Mouse (Mus musculus) liver, embryonic 11.5 days (tissue): ENCODE data around the gene Bri3. TPM values are rescaled to one million over a fixed set of nuclear protein-coding genes. Genes with fewer than 3 reads are reported as not detected.

Experiments
- ATAC-seq: fragments of 200-750 bp; cut with Nextera tagmentation; replicated peaks from 2 replicates; pipeline ENCODE4 v1.8.0; 2017; ENCODE audit warnings: moderate number of reproducible peaks, mild to moderate bottlenecking, moderate TSS enrichment, moderate library complexity; ENCODE audit not compliant: low FRiP score
- DNase-seq: peaks from one replicate; pipeline ENCODE4 v3.0.0-alpha.2; 2017; ENCODE audit warnings: low spot score
- H3K27ac ChIP-seq: fragments of 300-500 bp; sonication (generic); 2 replicates; pipeline ENCODE4 v1.5.1; 2014; ENCODE audit warnings: mild to moderate bottlenecking, low read depth, low read length, control low read depth
- H3K27me3 ChIP-seq: fragments of 300-500 bp; sonication (generic); replicated peaks from 2 replicates; pipeline ENCODE4 v1.6.1; 2014; ENCODE audit warnings: low read length, mixed read lengths; ENCODE audit not compliant: control insufficient read depth, insufficient read depth
- H3K36me3 ChIP-seq: fragments of 300-500 bp; sonication (generic); 2 replicates; pipeline ENCODE4 v1.6.1; 2014; ENCODE audit warnings: mild to moderate bottlenecking, low read length, moderate library complexity, mixed read lengths; ENCODE audit not compliant: control insufficient read depth, insufficient read depth
- H3K4me1 ChIP-seq: fragments of 300-500 bp; sonication (generic); replicated peaks from 2 replicates; pipeline ENCODE4 v1.6.1; 2014; ENCODE audit warnings: low read length, mixed read lengths; ENCODE audit not compliant: control insufficient read depth, insufficient read depth
- H3K4me2 ChIP-seq: fragments of 300-500 bp; sonication (generic); 2 replicates; pipeline ENCODE4 v1.6.1; 2014; ENCODE audit warnings: mild to moderate bottlenecking, control low read depth, moderate library complexity
- H3K4me3 ChIP-seq: fragments of 300-500 bp; sonication (generic); 2 replicates; pipeline ENCODE4 v1.5.1; 2014; ENCODE audit warnings: low read depth, low read length, control low read depth
- H3K9ac ChIP-seq: fragments of 300-500 bp; sonication (generic); 2 replicates; pipeline ENCODE4 v1.6.1; 2014; ENCODE audit warnings: low read depth, low read length, control low read depth
- H3K9me3 ChIP-seq: fragments of 300-500 bp; sonication (generic); 2 replicates; pipeline ENCODE4 v1.6.1; 2016; ENCODE audit warnings: low read length, inconsistent platforms, mixed read lengths; ENCODE audit not compliant: control insufficient read depth
- WGBS: fragments of 180-500 bp; shearing (Covaris S2); extraction: QIAGEN DNeasy Blood & Tissue Kit; methylation state at CpG from one replicate; pipeline ENCODE4 v1.1.7; 2014; 5-methylcytosine and 5-hydroxymethylcytosine counted together
- polyA plus RNA-seq: library from polyadenylated mRNA; unstranded; fragments of >200 nt; fragmentation: Nextera tagmentation; extraction: Ambion mirVana; gene quantifications from 2 replicates; pipeline ENCODE4 v1.2.1, GENCODE M21; 2014

Gene Bri3
- polyA plus RNA-seq, 1 experiment from 2014 or later: 59.2 TPM

DNA sequence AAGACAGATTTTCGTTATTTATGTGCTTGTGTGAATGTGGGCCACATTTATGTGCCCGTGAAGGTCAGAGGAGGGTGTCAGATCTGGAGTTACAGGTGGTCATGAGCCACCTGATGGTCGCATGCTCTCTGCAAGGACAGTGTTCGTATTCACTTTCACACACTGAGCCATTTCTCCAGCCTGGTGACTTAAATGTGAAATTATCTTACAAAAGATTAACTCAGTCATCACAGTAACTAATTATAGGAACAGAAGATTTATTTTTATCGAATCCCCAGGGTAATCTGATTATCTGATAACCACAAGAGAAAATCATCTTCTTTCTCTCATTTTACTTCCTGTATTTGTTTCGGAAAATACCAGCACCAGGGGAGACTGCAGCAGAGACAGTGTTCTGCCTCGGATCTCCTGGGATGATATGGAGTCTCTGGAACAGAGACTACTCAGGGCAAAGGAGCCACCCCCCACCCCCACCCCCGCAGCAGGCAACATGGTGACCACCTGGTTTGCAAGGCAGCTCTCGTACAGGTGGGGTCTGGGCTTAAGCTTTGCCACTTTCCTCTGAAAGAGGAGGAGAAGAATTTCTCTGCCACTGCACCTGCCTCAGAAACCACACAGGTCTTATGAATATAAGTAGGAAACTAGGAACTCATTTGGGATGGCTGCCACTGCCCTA, 42.5 kb downstream of the Bri3 start:
- H3K4me1 ChIP-seq: no peaks in the 10 kb centered on the region
- H3K9ac ChIP-seq: no peak overlapping the region
- no peak overlapping the region for H3K27ac ChIP-seq
- DNase-seq: no peak
- no peak overlapping the region for H3K4me2 ChIP-seq
- ATAC-seq: no peak
- 66% methylated on average over 9 of the region's 9 CpGs for WGBS
- H3K27me3 ChIP-seq: no peaks in the 10 kb centered on the region
- no peaks in the 10 kb centered on the region for H3K36me3 ChIP-seq
- no peaks in the 10 kb centered on the region for H3K9me3 ChIP-seq
- H3K4me3 ChIP-seq: no peak overlapping the region

GRCm38 (mm10) chr5:144287267-144287820, 43.1 kb downstream of the Bri3 start:
- no peak for DNase-seq
- Histone ChIP-seq H3K4me3 (no peak overlapping the region), H3K27ac (no peak overlapping the region), H3K4me1 (no peaks in the 10 kb centered on the region), H3K9ac (no peak overlapping the region), H3K36me3 (no peaks in the 10 kb centered on the region), H3K4me2 (no peak overlapping the region), H3K27me3 (no peaks in the 10 kb centered on the region), H3K9me3 (no peaks in the 10 kb centered on the region)
- WGBS: 78% methylated on average over 3 of the region's 3 CpGs
- no peak for ATAC-seq

GRCm38 (mm10) chr5:144288391-144288790, 44.2 kb downstream of the Bri3 start:
- H3K4me2 ChIP-seq: no peak overlapping the region
- H3K27me3 ChIP-seq: no peaks in the 10 kb centered on the region
- no peaks in the 10 kb centered on the region for H3K9me3 ChIP-seq
- H3K4me1 ChIP-seq: no peaks in the 10 kb centered on the region
- no peak for ATAC-seq
- H3K4me3 ChIP-seq: no peak overlapping the region
- no peak overlapping the region for H3K27ac ChIP-seq
- H3K36me3 ChIP-seq: no peaks in the 10 kb centered on the region
- 80% methylated on average over 9 of the region's 9 CpGs for WGBS
- no peak overlapping the region for H3K9ac ChIP-seq
- DNase-seq: no peak

- Histone ChIP-seq H3K4me3 (no peak overlapping the region), H3K4me2 (no peak overlapping the region), H3K9ac (no peak overlapping the region), H3K4me1 (no peaks in the 10 kb centered on the region), H3K27ac (no peak overlapping the region), H3K36me3 (no peaks in the 10 kb centered on the region), H3K9me3 (no peaks in the 10 kb centered on the region), H3K27me3 (no peaks in the 10 kb centered on the region)
- DNase-seq: no peak
- WGBS: 77% methylated on average over 4 of the region's 4 CpGs
- ATAC-seq: no peak
Observed at GRCm38 (mm10) chr5:144289769-144290440, 45.7 kb downstream of the Bri3 start.

- H3K4me2 ChIP-seq: no peak overlapping the region
- H3K9me3 ChIP-seq: no peaks in the 10 kb centered on the region
- ATAC-seq: no peak
- WGBS: 59% methylated on average over 7 of the region's 7 CpGs
- H3K27ac ChIP-seq: no peak overlapping the region
- no peak for DNase-seq
- H3K4me1 ChIP-seq: no peaks in the 10 kb centered on the region
- no peaks in the 10 kb centered on the region for H3K27me3 ChIP-seq
- H3K9ac ChIP-seq: no peak overlapping the region
- H3K36me3 ChIP-seq: no peaks in the 10 kb centered on the region
- H3K4me3 ChIP-seq: no peak overlapping the region
Observed at GRCm38 (mm10) chr5:144294908-144295307, 50.7 kb downstream of the Bri3 start.

GRCm38 (mm10) chr5:144295357-144295756, 51.1 kb downstream of the Bri3 start:
- 87% methylated on average over 1 of the region's 1 CpGs for WGBS

GRCm38 (mm10) chr5:144296090-144296604, 51.9 kb downstream of the Bri3 start:
- DNase-seq: no peak
- no peaks in the 10 kb centered on the region for H3K9me3 ChIP-seq
- 76% methylated on average over 7 of the region's 7 CpGs for WGBS

More at GRCm38 (mm10) chr5:144295357-144295756, 51.1 kb downstream of the Bri3 start:
- no peak overlapping the region for H3K4me3 ChIP-seq
- H3K27ac ChIP-seq: no peak overlapping the region
- no peaks in the 10 kb centered on the region for H3K9me3 ChIP-seq
- ATAC-seq: no peak
- H3K27me3 ChIP-seq: no peaks in the 10 kb centered on the region
- H3K4me1 ChIP-seq: no peaks in the 10 kb centered on the region
- no peaks in the 10 kb centered on the region for H3K36me3 ChIP-seq
- H3K4me2 ChIP-seq: no peak overlapping the region
- no peak overlapping the region for H3K9ac ChIP-seq
- no peak for DNase-seq

GRCm38 (mm10) chr5:144303071-144303470, 58.8 kb downstream of the Bri3 start:
- WGBS: 80% methylated on average over 2 of the region's 2 CpGs
- Histone ChIP-seq H3K9me3 (no peaks in the 10 kb centered on the region), H3K36me3 (no peaks in the 10 kb centered on the region), H3K27ac (no peak overlapping the region), H3K4me3 (no peak overlapping the region), H3K4me2 (no peak overlapping the region), H3K9ac (no peak overlapping the region), H3K4me1 (no peaks in the 10 kb centered on the region), H3K27me3 (no peaks in the 10 kb centered on the region)
- ATAC-seq (no peak), DNase-seq (no peak)

More at GRCm38 (mm10) chr5:144296090-144296604, 51.9 kb downstream of the Bri3 start:
- Histone ChIP-seq H3K9ac (no peak overlapping the region), H3K27me3 (no peaks in the 10 kb centered on the region), H3K36me3 (no peaks in the 10 kb centered on the region), H3K4me3 (no peak overlapping the region), H3K4me1 (no peaks in the 10 kb centered on the region), H3K27ac (no peak overlapping the region), H3K4me2 (no peak overlapping the region)
- ATAC-seq: no peak
